ENCODE assay signal across 37 mouse cellular contexts in the genomic region with DNA sequence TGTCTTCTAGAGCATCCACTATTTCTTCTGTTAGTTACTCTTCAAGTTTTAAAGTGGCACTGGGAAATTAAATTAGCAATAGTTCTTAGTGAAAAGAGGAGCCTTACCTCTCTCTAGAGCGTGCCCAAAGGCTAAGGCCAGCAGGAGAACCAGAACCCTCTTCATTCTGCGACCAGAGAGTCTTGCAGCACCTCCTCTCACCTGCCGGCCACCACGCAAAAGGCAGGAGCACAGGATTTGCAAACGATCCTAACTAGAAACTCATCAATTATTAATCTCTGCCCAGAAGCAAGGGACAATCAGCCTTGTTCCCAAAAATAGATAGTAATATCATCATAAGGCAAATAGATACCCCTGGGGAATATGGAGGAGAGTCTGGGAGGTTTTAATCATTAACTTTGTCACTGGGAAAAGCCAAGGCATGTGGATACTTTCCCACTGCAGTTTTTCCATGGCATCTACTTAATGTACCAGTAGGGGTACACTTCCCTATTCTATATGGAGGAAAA. TPM values are rescaled to one million over a fixed set of nuclear protein-coding genes. Genes with fewer than 3 reads are reported as not detected.
DNase-seq lines count a peak whose midpoint lies in the region; ATAC-seq and TF ChIP-seq lines count a peak whose summit lies in the region.
"Had no signal": no experiment of that assay in that cellular context is flagged by ENCODE, and none has a peak within 500 bp of the region (broad histone marks: within the 10 kb centered on the region; RNA-seq: fewer than 3 reads in every experiment).

A gene (minus strand): TSS at position 345 of the 509 bp plus-strand sequence.

- no peaks in the 10 kb centered on the region for H3K9me3 ChIP-seq in liver, embryonic 11.5 days (ENCODE audit: control insufficient read depth, low read length)
- H3K9me3 ChIP-seq in liver, embryonic 16.5 days (replicated peaks; ENCODE audit: control insufficient read depth, low read length), result no peaks in the 10 kb centered on the region
- H3K9me3 ChIP-seq: embryonic facial prominence, embryonic 10.5 days; embryonic facial prominence, embryonic 15.5 days; forebrain, embryonic 15.5 days; hindbrain, embryonic 13.5 days; neural tube, embryonic 12.5 days had no signal

- no peak for DNase-seq in kidney, adult 2 months
- no peak for DNase-seq in kidney, adult 18-20 months
- DNase-seq in gonadal fat pad, adult 2 months (ENCODE audit: low read depth), result no peak
- DNase-seq in liver, embryonic 11.5 days (ENCODE audit: low spot score), result no peak
- DNase-seq in lung, postnatal 25 days (ENCODE audit: low spot score), result no peak
- DNase-seq in left cerebral cortex, adult 18-20 months (ENCODE audit: low spot score in 2 of 2), result no peak
- no peak for DNase-seq in cerebellum, adult 11 months
- DNase-seq: adrenal gland, postnatal 25 days; B cell, adult 2 months; cerebellum, adult 8-10 months; cerebellum, postnatal 25 days; gastrocnemius, postnatal 25 days; heart, adult 18-20 months; heart, postnatal 36 days; kidney, adult 9 months; kidney, postnatal 10 days; layer of hippocampus, postnatal 36 days; lung, adult 18-20 months; lung, postnatal 14 days; right cerebral cortex, adult 18-20 months; spleen, adult 18-20 months had no signal

- TF ChIP-seq POLR2A in kidney, adult 2 months (IDR thresholded peaks at IDR 0.05; ENCODE audit: low read depth, low read length), result no peak

- 49% methylated on average over 5 of the region's 5 CpGs for WGBS in kidney, adult 2 months
- 55% methylated on average over 5 of the region's 5 CpGs for WGBS in liver, embryonic 11.5 days
- WGBS in liver, embryonic 16.5 days (ENCODE audit: insufficient replicate concordance), result 45% methylated on average over 5 of the region's 5 CpGs

- H3K4me2 ChIP-seq in liver, embryonic 11.5 days, result no peak within 1 kb of the TSS
- peak within 1 kb of the TSS; percentile 17; the same call in 1 of the 2 replicates for H3K4me2 ChIP-seq in liver, embryonic 16.5 days (ENCODE audit: low read depth, low read length)
- H3K4me2 ChIP-seq: embryonic facial prominence, embryonic 15.5 days; forebrain, embryonic 15.5 days; heart, embryonic 11.5 days; hindbrain, embryonic 13.5 days; midbrain, embryonic 11.5 days; neural tube, embryonic 12.5 days had no signal

- ATAC-seq in liver, embryonic 11.5 days (replicated peaks; ENCODE audit: low FRiP score), result no peak
- peak; percentile 65 for ATAC-seq in liver, embryonic 16.5 days (ENCODE audit: low read depth)
- ATAC-seq: activated CD4-positive, CD25-positive, alpha-beta regulatory T cell, adult 4 months; forebrain, embryonic 15.5 days had no signal

- H3K27ac ChIP-seq in kidney, adult 2 months (ENCODE audit: insufficient read depth, low read depth, low read length), result no peak within 1 kb of the TSS
- no peak within 1 kb of the TSS for H3K27ac ChIP-seq in liver, embryonic 11.5 days (ENCODE audit: low read depth, low read length)
- H3K27ac ChIP-seq in liver, embryonic 16.5 days (ENCODE audit: low read length), result peak within 1 kb of the TSS; percentile 37
- H3K27ac ChIP-seq: embryonic facial prominence, embryonic 10.5 days; embryonic facial prominence, embryonic 15.5 days; forebrain, embryonic 15.5 days; hindbrain, embryonic 13.5 days; neural tube, embryonic 12.5 days had no signal

- H3K9ac ChIP-seq in liver, embryonic 11.5 days (ENCODE audit: low read depth, low read length), result no peak within 1 kb of the TSS
- no peak within 1 kb of the TSS for H3K9ac ChIP-seq in liver, embryonic 16.5 days (ENCODE audit: low read depth, low read length)
- H3K9ac ChIP-seq: embryonic facial prominence, embryonic 15.5 days; forebrain, embryonic 15.5 days; hindbrain, embryonic 13.5 days; neural tube, embryonic 12.5 days had no signal

- peaks cover 2% of the 10 kb centered on the region; the same call in 1 of the 2 replicates for H3K4me1 ChIP-seq in kidney, adult 2 months (ENCODE audit: control insufficient read depth, insufficient read depth, low read length)
- H3K4me1 ChIP-seq in liver, embryonic 11.5 days (replicated peaks; ENCODE audit: control insufficient read depth, insufficient read depth, low read length), result no peaks in the 10 kb centered on the region
- H3K4me1 ChIP-seq in liver, embryonic 16.5 days (ENCODE audit: control insufficient read depth, low read depth, low read length), result no peaks in the 10 kb centered on the region
- H3K4me1 ChIP-seq: embryonic facial prominence, embryonic 10.5 days; embryonic facial prominence, embryonic 15.5 days; forebrain, embryonic 15.5 days; hindbrain, embryonic 13.5 days; neural tube, embryonic 12.5 days had no signal

- H3K27me3 ChIP-seq in kidney, adult 2 months (replicated peaks; ENCODE audit: control insufficient read depth, insufficient read depth, low read length), result no peaks in the 10 kb centered on the region
- no peaks in the 10 kb centered on the region for H3K27me3 ChIP-seq in liver, embryonic 11.5 days (replicated peaks; ENCODE audit: control insufficient read depth, insufficient read depth, low read length)
- no peaks in the 10 kb centered on the region for H3K27me3 ChIP-seq in liver, embryonic 16.5 days (ENCODE audit: control insufficient read depth, insufficient read depth, low read depth, low read length)
- H3K27me3 ChIP-seq: embryonic facial prominence, embryonic 15.5 days; forebrain, embryonic 15.5 days; hindbrain, embryonic 13.5 days; neural tube, embryonic 12.5 days had no signal

- no peak for TF ChIP-seq CTCF in kidney, adult 2 months (conservative IDR thresholded peaks at IDR 0.05; ENCODE audit: insufficient read depth, insufficient read length, low read depth, low read length)

- H3K4me3 ChIP-seq in kidney, adult 2 months (ENCODE audit: insufficient read depth, low read depth, low read length), result no peak within 1 kb of the TSS
- H3K4me3 ChIP-seq in liver, embryonic 11.5 days (ENCODE audit: low read depth, low read length), result no peak within 1 kb of the TSS
- peak within 1 kb of the TSS; percentile 44 for H3K4me3 ChIP-seq in liver, embryonic 16.5 days (ENCODE audit: low read depth, low read length)
- H3K4me3 ChIP-seq: embryonic facial prominence, embryonic 10.5 days; embryonic facial prominence, embryonic 15.5 days; forebrain, embryonic 15.5 days; hindbrain, embryonic 13.5 days; myocyte; neural tube, embryonic 12.5 days had no signal

- H3K36me3 ChIP-seq in kidney, adult 2 months (ENCODE audit: control insufficient read depth, insufficient read depth, low read length), result no peaks in the 10 kb centered on the region
- H3K36me3 ChIP-seq in liver, embryonic 11.5 days (ENCODE audit: control insufficient read depth, insufficient read depth, low read length), result no peaks in the 10 kb centered on the region
- H3K36me3 ChIP-seq in liver, embryonic 16.5 days (ENCODE audit: control insufficient read depth, insufficient read depth), result no peaks in the 10 kb centered on the region
- H3K36me3 ChIP-seq: embryonic facial prominence, embryonic 10.5 days; embryonic facial prominence, embryonic 15.5 days; forebrain, embryonic 15.5 days; hindbrain, embryonic 13.5 days; neural tube, embryonic 12.5 days had no signal

RNA-seq across cellular contexts. Expression of the gene that starts here (rescaled TPM):
- polyA plus RNA-seq in kidney, adult 2 months (2012; rRNA removed), result 60.3 and 71.6 TPM in 2 replicates
- 28.0 and 42.2 TPM in 2 replicates for polyA plus RNA-seq in gonadal fat pad, adult 2 months (2012; rRNA removed)
- 13.5 and 17.3 TPM in 2 replicates for polyA plus RNA-seq in liver, embryonic 11.5 days (2014; fragmentation: Nextera tagmentation; extraction: Ambion mirVana)
- 823 and 970 TPM in 2 replicates for polyA plus RNA-seq in liver, embryonic 16.5 days (2015; fragmentation: Nextera tagmentation; extraction: Ambion mirVana)
- total RNA-seq in left cerebral cortex, adult 18-20 months (2021), result not detected
- total RNA-seq: adrenal gland, postnatal 25 days; gastrocnemius, postnatal 25 days; heart, adult 18-20 months; heart, postnatal 36 days; layer of hippocampus, postnatal 36 days; left cerebral cortex, postnatal 14 days; megakaryocyte, adult 5-6 weeks; midbrain, postnatal 0 days had no signal
- polyA plus RNA-seq: activated CD4-positive, CD25-positive, alpha-beta regulatory T cell, adult 4 months; embryonic facial prominence, embryonic 10.5 days; embryonic facial prominence, embryonic 15.5 days; forebrain, embryonic 15.5 days; hindbrain, embryonic 13.5 days; large intestine, adult 2 months; limb, embryonic 11.5 days; midbrain, embryonic 11.5 days; myocyte; neural tube, embryonic 12.5 days; testis, adult 2 months had no signal

Comparison
In these comparisons a context has a peak if more than half of its experiments do, and no peak if none do; other contexts are left out.
1. RNA of the gene that starts here (polyA plus RNA-seq): 823 to 970 TPM in liver, embryonic 16.5 days; 60.3 to 71.6 TPM in kidney, adult 2 months, 28.0 to 42.2 TPM in gonadal fat pad, adult 2 months and 13.5 to 17.3 TPM in liver, embryonic 11.5 days; every median in the first group is over 10 times any median in the second.